Mouse (Mus musculus) olfactory bulb, adult 2 months (tissue): ENCODE data around the gene Clp1.

Experiments used
- CTCF ChIP-seq: fragments of 200-500 bp; IDR thresholded peaks from 2 replicates; pipeline ENCODE4 v1.5.1; 2012; ENCODE audit warnings: low read depth, mild to moderate bottlenecking, low read length, moderate library complexity; ENCODE audit not compliant: insufficient read depth
- POLR2A ChIP-seq: fragments of 200-500 bp; IDR thresholded peaks from 2 replicates; pipeline ENCODE4 v1.6.1; 2012; ENCODE audit warnings: mild to moderate bottlenecking, low read depth, low read length, moderate library complexity; ENCODE audit not compliant: insufficient read depth

DNA sequence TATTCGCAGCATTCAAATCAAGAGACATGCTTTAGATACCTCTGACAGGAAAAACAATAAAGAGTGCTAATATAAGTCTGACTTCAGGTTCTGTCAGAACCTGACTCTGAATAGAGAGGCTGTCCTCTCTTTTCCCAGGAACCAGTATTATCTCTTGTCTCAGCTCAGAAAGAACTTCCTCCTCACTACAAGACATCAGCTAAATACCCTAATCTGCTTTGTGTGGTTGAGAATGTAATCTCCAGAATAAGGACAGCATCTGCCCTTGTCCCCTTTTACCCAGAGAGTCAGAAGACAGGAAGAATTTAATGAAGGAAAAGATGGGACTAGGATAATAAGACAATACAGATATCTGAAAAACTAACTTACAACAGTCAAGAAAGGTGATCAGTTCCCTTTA lies 23.7 kb downstream of the Clp1 start:
- no peak for TF ChIP-seq CTCF
- TF ChIP-seq POLR2A, result no peak
